Mouse (Mus musculus): Measurements from ENCODE around the gene Unc5c.

- TF ChIP-seq POLR2A (IDR thresholded peaks at IDR 0.05; ENCODE audit: control insufficient read depth in 1 of 2, insufficient read depth in 1 of 2, low read depth in 1 of 2, low read length in 2 of 2, poor library complexity in 1 of 2) (no peak), EP300 (IDR thresholded peaks at IDR 0.05; ENCODE audit: low read depth in 1 of 2, low read length in 2 of 2) (no peak), POLR2AphosphoS2 (IDR thresholded peaks at IDR 0.05; ENCODE audit: low read length) (no peak), MAFK (IDR thresholded peaks at IDR 0.05; ENCODE audit: borderline replicate concordance, low read depth, low read length) (no peak), ZNF384 (IDR thresholded peaks at IDR 0.05; ENCODE audit: low read depth, low read length) (no peak), CTCF (IDR thresholded peaks at IDR 0.05 in 2 of 3, conservative IDR thresholded peaks at IDR 0.05 in 1 of 3; ENCODE audit: control insufficient read depth in 1 of 3, insufficient read depth in 1 of 3, low read depth in 2 of 3, low read length in 3 of 3, poor library complexity in 1 of 3, severe bottlenecking in 1 of 3) (no peak), TBP (IDR thresholded peaks at IDR 0.05; ENCODE audit: low read depth, low read length) (no peak), MAX (IDR thresholded peaks at IDR 0.05; ENCODE audit: low read length) (no peak), SMC3 (IDR thresholded peaks at IDR 0.05; ENCODE audit: low read depth, low read length) (no peak), HCFC1 (IDR thresholded peaks at IDR 0.05; ENCODE audit: low read depth, low read length) (no peak), GATA1 (IDR thresholded peaks at IDR 0.05; ENCODE audit: low read depth, low read length) (no peak), CHD2 (IDR thresholded peaks at IDR 0.05; ENCODE audit: low read length) (no peak), NELFE (IDR thresholded peaks at IDR 0.05; ENCODE audit: low read depth, low read length) (no peak)
These were observed 384.2 kb downstream of the Unc5c start for GRCm38 (mm10) chr3:141849206-141849605.
